Mouse (Mus musculus): ENCODE results near the gene Adgrb2. TPM values are rescaled to one million over a fixed set of nuclear protein-coding genes. Genes with fewer than 3 reads are reported as not detected.

Gene Adgrb2
- total and polyA plus RNA-seq, 3 experiments: 0.04 to 0.15 TPM; not detected in 1

DNA sequence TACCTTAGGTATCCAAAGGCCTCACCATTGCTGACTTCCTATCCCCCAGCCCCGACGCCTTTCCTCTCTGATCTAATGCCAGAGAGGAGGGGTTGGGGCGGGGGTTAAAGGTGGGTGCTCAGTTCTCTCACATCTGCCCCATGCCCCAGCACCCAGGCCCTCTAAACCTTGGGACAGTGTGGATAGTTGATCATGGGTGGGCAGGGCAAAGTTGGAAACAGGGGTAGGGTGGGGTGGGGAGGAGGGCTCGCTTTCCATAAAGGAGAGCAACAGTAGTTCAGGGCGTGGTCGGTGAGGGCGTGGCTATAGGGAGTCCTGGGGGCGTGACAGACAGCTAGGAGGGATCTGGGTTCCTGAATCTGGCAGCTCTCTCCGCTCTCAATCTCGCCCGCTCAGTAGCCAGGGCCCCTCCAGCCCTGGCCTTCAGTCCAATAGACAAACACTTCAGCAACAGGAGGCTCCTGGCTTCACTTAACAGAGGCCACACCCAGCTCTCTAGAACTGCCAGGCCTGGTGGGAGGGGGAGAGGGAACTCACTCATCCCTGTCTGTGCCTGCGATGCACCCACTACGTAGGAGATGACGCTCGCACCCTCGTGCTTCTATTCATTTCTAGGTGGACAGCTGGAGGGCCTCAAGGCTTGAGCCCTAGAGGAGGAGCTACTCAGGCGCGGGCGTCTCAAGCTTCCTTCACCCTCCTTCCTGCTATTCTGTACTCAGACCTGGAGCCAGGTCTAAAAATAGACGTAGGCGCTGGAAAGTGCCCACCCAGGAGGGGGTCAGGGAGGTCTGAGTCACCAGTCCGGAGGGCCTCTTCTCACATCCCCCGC, 52.1 kb downstream of the Adgrb2 start:
- Histone ChIP-seq H3K9ac (ENCODE audit: control insufficient read depth, low read depth, low read length, poor library complexity, severe bottlenecking) (no peak overlapping the region), H3K4me1 (ENCODE audit: control insufficient read depth in 1 of 2, insufficient read depth in 2 of 2, low read length in 2 of 2) (no peaks in the 10 kb centered on the region), H3K4me3 (ENCODE audit: control insufficient read depth in 1 of 2, insufficient read depth in 1 of 2, low read depth in 2 of 2, low read length in 2 of 2) (no peak overlapping the region), H3K27me3 (ENCODE audit: control insufficient read depth in 1 of 2, insufficient read depth in 2 of 2, low read length in 2 of 2) (peaks cover 0 to 6% of the 10 kb centered on the region in 2 experiments; a peak in 2 of 4 replicates), H3K27ac (ENCODE audit: control insufficient read depth, low read depth, low read length) (no peak overlapping the region), H3K79me2 (ENCODE audit: control insufficient read depth, insufficient read depth, low read length, poor library complexity) (no peaks in the 10 kb centered on the region), H3K36me3 (ENCODE audit: control insufficient read depth in 1 of 2, insufficient read depth in 2 of 2, low read length in 2 of 2) (no peaks in the 10 kb centered on the region), H3K9me3 (replicated peaks; ENCODE audit: insufficient read depth, low read length) (no peaks in the 10 kb centered on the region)
- DNase-seq (ENCODE audit: low read depth, low spot score): no peak
- no peak for TF ChIP-seq UBTF (IDR thresholded peaks at IDR 0.05; ENCODE audit: borderline replicate concordance, insufficient read depth, low read depth, low read length)
- no peak for TF ChIP-seq ZKSCAN1 (IDR thresholded peaks at IDR 0.05; ENCODE audit: low read depth, low read length)
- TF ChIP-seq TCF12 (IDR thresholded peaks at IDR 0.05; ENCODE audit: low read depth, low read length): no peak
- no peak for TF ChIP-seq E2F4 (IDR thresholded peaks at IDR 0.05; ENCODE audit: borderline replicate concordance, low read depth, low read length)
- TF ChIP-seq SMC3 (IDR thresholded peaks at IDR 0.05; ENCODE audit: low read depth, low read length): no peak
- TF ChIP-seq POLR2AphosphoS2 (IDR thresholded peaks at IDR 0.05; ENCODE audit: low read length): no peak
- TF ChIP-seq BHLHE40 (IDR thresholded peaks at IDR 0.05; ENCODE audit: borderline replicate concordance, low read depth, low read length): no peak
- no peak for TF ChIP-seq RCOR1 (IDR thresholded peaks at IDR 0.05; ENCODE audit: low read depth, low read length)
- no peak for TF ChIP-seq MAZ (IDR thresholded peaks at IDR 0.05; ENCODE audit: low read depth, low read length)
- no peak for TF ChIP-seq KAT2A (conservative IDR thresholded peaks at IDR 0.05; ENCODE audit: low read depth, low read length)
- TF ChIP-seq MYB (IDR thresholded peaks at IDR 0.05; ENCODE audit: low read depth, low read length): no peak
- TF ChIP-seq TBP (IDR thresholded peaks at IDR 0.05; ENCODE audit: low read depth, low read length): no peak
- no peak for TF ChIP-seq ETS1 (IDR thresholded peaks at IDR 0.05; ENCODE audit: low read depth, low read length)

DNA sequence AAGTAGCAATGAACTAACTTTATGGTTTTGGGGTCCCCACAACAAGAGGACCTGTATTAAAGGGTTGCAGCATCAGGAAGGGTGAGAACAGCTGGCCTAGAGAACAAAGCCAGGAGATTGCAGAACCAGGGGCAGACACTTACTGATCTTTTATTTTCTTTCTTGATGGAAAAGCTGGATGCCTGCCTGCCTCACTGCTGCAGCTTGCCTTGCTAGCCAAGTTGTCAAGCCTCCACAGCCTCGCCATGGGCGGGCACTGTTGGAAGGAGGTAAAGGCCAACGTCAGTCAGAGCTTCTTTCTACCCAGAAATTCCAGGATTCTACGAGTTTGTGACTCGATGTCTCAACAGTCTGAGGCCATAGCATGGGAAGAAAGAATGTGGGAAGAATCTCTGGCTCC, 54.7 kb downstream of the Adgrb2 start:
- no peak overlapping the region for H3K9ac ChIP-seq (ENCODE audit: control insufficient read depth, low read depth, low read length, poor library complexity, severe bottlenecking)
- no peak for DNase-seq (ENCODE audit: low read depth, low spot score)
- no peak overlapping the region for H3K27ac ChIP-seq (ENCODE audit: control insufficient read depth, low read depth, low read length)
- H3K9me3 ChIP-seq (replicated peaks; ENCODE audit: insufficient read depth, low read length): no peaks in the 10 kb centered on the region
- H3K4me1 ChIP-seq (ENCODE audit: control insufficient read depth in 1 of 2, insufficient read depth in 2 of 2, low read length in 2 of 2): no peaks in the 10 kb centered on the region
- H3K36me3 ChIP-seq (ENCODE audit: control insufficient read depth in 1 of 2, insufficient read depth in 2 of 2, low read length in 2 of 2): no peaks in the 10 kb centered on the region
- TF ChIP-seq ZNF384 (IDR thresholded peaks at IDR 0.05; ENCODE audit: low read depth, low read length) (no peak), GATA1 (IDR thresholded peaks at IDR 0.05; ENCODE audit: low read depth, low read length) (no peak)
- no peak overlapping the region for H3K4me3 ChIP-seq (ENCODE audit: control insufficient read depth in 1 of 2, insufficient read depth in 1 of 2, low read depth in 2 of 2, low read length in 2 of 2)
- H3K27me3 ChIP-seq (ENCODE audit: control insufficient read depth in 1 of 2, insufficient read depth in 2 of 2, low read length in 2 of 2): peaks cover 0 to 13% of the 10 kb centered on the region in 2 experiments; a peak in 2 of 4 replicates
- no peaks in the 10 kb centered on the region for H3K79me2 ChIP-seq (ENCODE audit: control insufficient read depth, insufficient read depth, low read length, poor library complexity)

All from MEL (cell line).